Mouse (Mus musculus) C3H10T1/2 (cell line): ENCODE data around the gene Duoxa1. TPM values are rescaled to one million over a fixed set of nuclear protein-coding genes. Genes with fewer than 3 reads are reported as not detected.

Experiments
- polyA plus RNA-seq, 2 experiments: library from polyadenylated mRNA; unstranded; fragments of >200 nt; fragmentation: generic; extraction: Trizol; gene quantifications; one replicate each; pipeline ENCODE4 v1.2.1; 2012; ENCODE audit warnings: missing spikeins in 2 of 2

The Duoxa1 gene
- polyA plus RNA-seq, result 1 to 10 TPM in 1 of 2 experiments, under 1 TPM in 1; 0.72 to 4.2 TPM

GRCm38 (mm10) chr2:122313536-122313935 is at the start of gene Duoxa1:
TSS of gene Duoxa1 (minus strand) at chr2:122313730.

GRCm38 (mm10) chr2:122315372-122315771 is 1.8 kb upstream of the Duoxa1 start, which contains the start of gene Duox1:
TSS of gene Duox1 (plus strand) at chr2:122315672.

GRCm38 (mm10) chr2:122298596-122299490 is 14.7 kb downstream of the Duoxa1 start, which contains the start of gene Duoxa2:
TSS of gene Duoxa2 (plus strand) at chr2:122298900.

GRCm38 (mm10) chr2:122298096-122298499 is 15.4 kb downstream of the Duoxa1 start, which contains the start of gene Duox2:
TSS of gene Duox2 (minus strand) at chr2:122298449.

Other genes with a start within 250 kb of the Duoxa1 start
- gene Spg11, start 195.3 kb downstream of the Duoxa1 start, polyA plus RNA-seq, result 1 to 10 TPM; 1.0 to 6.2 TPM
- 100 to 1,000 TPM; 249 to 350 TPM for gene B2m, start 166.0 kb downstream of the Duoxa1 start, polyA plus RNA-seq
- gene Trim69, start 153.0 kb downstream of the Duoxa1 start, polyA plus RNA-seq, result under 1 TPM; 0.02 to 0.08 TPM
- under 1 TPM in 1 of 2 experiments, not detected in 1; 0.04 TPM for gene Patl2, start 127.5 kb downstream of the Duoxa1 start, polyA plus RNA-seq
- gene Terb2, start 127.5 kb downstream of the Duoxa1 start, polyA plus RNA-seq, result not detected
- gene Sord, start 79.0 kb downstream of the Duoxa1 start, polyA plus RNA-seq, result 10 to 100 TPM; 18.1 to 71.8 TPM
- under 1 TPM; 0.04 to 0.06 TPM for gene Duox2, start 15.3 kb downstream of the Duoxa1 start, polyA plus RNA-seq
- not detected for gene Duoxa2, start 14.8 kb downstream of the Duoxa1 start, polyA plus RNA-seq
- gene Duox1, start 1.9 kb upstream of the Duoxa1 start, polyA plus RNA-seq, result under 1 TPM; 0.06 to 0.41 TPM
- 10 to 100 TPM; 29.9 to 36.6 TPM for gene Shf, start 55.4 kb upstream of the Duoxa1 start, polyA plus RNA-seq
- under 1 TPM; 0.01 to 0.02 TPM for gene Slc28a2, start 112.7 kb upstream of the Duoxa1 start, polyA plus RNA-seq
- gene Gm14085, start 171.2 kb upstream of the Duoxa1 start, polyA plus RNA-seq, result not detected